Mouse (Mus musculus): ENCODE measurements around the gene Kdm5c. TPM values are rescaled to one million over a fixed set of nuclear protein-coding genes. Genes with fewer than 3 reads are reported as not detected.
"Not testable (repeated sequence)": the region's sequence is repeated elsewhere in the genome, so short reads cannot be mapped to it uniquely, and the experiment has no call there.

Gene Kdm5c
- 32.3 and 35.7 TPM in 2 replicates for total RNA-seq (2015; ENCODE audit: low replicate concordance)
- 51.4 and 66.9 TPM in 2 replicates for total RNA-seq (2017; ENCODE audit: low replicate concordance)

DNA sequence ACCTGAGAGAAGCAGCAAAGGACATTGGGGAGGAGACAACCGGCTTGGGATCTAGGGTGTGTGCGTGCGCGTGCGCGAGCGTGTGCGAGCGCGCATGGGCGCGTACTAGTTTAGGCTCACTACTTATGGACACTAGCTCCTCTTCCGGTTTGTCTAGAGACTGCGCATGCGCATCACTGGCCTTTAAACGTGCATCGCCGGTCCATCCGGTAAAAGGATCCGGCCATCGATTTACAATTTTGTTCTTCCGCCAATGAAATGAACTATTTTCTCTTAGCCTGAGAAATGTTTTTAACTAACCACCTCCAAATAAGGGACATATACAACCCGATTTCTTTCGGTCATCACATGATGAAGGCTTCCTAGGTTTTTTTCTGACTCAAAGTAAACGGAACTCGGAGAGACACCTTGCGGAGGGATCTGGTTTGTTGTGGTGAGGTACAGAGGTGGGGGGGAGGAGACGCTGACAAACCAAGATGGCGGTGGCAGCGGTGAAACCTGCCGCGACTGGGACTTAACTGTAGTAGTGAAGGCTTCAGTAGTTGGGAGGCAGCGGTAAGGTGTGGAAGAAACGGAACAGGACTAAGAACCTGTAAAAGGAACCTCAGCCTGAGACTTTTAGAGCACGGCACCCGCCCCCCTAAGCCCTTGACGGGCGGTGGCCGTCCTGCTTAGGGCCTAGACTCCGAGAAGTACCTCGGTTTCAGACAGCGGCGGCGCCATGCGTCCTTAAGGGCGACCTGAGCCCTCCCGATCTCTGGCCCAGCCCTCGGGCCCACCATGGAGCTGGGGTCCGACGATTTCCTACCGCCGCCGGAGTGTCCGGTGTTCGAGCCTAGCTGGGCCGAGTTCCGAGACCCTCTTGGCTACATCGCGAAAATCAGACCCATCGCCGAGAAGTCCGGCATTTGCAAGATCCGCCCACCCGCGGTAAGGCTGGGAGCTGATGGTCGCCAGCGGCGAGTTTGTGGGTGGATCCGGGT is at the start of gene Kdm5c:
TSS of gene Kdm5c (plus strand) at position 240 of the 983 bp plus-strand sequence.
- peak; percentile 92 for ATAC-seq (replicated peaks; ENCODE audit: low FRiP score, poor library complexity, severe bottlenecking)

GRCm38 (mm10) chrX:152187151-152187550 is 45.7 kb upstream of the Kdm5c start:
- ATAC-seq (replicated peaks; ENCODE audit: low FRiP score, poor library complexity, severe bottlenecking), result no peak

DNA sequence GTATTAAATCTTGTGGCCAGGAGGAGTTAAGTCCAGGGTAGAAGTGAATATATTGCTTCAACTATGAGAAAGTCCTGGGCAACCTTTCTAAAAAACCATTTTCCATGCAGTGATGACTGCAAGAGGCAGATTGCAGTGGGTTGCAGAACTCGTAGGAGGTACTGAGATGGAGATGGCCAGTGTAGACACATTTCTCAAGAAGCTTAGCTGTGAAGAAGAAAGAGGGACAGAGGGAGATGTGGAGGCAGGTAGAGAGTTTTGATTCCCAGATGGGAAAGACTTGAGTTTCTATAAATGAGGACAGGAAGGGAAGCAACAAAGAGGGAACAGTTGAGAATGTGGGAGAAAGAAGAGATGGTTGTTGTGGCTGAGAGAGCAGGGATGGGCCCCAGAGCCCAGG is 41.6 kb upstream of the Kdm5c start:
- ATAC-seq (replicated peaks; ENCODE audit: low FRiP score, poor library complexity, severe bottlenecking), result no peak

DNA sequence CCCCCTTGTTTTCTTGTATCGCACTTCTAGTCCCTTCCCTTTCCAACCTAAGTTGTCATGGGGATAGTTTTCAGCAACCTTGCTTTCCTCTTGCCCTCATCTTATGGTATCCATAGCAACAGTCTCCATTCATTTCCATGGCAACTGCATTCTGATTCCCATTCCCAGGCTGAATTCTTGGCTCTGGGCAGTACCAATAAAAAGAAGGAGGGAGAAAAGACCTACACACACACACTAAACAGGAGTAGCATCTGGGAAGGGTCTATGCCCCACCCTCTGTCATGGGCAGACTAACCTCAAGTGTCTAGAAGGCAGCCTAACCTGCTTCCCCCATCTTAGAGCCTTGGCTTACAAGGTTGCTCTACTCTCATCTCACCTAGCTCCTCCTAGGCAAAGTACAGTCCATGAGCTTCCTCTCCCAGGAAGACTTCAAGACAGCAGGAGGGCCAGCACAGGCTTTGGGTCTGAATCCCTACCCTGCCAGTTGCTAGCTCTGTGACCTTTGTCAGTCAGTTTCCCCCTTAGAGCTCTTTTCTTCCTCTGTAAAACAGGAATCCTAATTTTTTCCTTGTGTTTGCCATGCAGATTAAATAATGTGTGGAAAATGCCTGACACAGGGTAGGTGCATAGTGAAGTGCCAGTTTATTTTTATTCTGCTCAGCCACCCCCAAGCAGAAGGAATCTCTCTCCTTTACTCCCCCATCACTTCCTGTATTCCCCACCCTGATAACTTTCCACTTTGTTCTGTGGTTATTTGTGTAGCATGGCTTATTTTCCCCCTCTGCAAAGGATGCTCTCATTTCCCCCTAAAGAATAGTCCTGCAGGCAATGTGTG is 34.8 kb upstream of the Kdm5c start:
- ATAC-seq (replicated peaks; ENCODE audit: low FRiP score, poor library complexity, severe bottlenecking), result no peak

DNA sequence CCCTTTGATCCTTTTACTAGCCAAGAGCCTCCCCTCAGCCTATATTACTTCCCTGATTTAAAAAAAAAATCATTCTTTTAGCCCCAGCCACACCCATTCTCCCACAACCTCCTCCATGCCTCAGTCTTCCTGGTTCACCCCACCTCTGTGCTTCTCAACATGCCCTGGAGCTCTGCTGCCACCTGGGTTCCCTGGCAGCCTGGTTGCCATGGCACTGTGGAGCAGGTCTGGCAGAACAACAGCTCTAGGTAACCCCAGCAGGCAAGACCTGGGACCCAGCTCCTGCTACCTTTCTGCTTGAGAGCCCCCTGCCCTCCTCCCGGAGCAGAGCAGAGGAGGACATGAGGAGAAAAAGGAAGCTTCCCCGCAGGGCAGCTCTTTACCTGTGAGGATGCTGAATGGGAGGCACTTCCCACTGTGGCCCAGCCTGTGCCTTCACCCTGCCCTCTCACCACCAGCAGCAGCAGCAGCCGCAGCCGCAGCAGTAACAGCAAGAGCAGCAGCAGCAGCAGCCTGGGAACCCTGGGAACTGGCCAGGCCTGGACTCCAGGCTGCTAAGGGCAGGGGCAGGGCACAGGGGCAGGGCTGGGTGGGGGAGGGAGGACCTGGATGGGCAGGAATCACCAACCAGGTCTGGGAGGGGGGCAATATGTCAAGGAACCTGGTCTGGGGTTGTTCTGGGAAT is 30.9 kb upstream of the Kdm5c start:
- ATAC-seq (replicated peaks; ENCODE audit: low FRiP score, poor library complexity, severe bottlenecking), result no peak

DNA sequence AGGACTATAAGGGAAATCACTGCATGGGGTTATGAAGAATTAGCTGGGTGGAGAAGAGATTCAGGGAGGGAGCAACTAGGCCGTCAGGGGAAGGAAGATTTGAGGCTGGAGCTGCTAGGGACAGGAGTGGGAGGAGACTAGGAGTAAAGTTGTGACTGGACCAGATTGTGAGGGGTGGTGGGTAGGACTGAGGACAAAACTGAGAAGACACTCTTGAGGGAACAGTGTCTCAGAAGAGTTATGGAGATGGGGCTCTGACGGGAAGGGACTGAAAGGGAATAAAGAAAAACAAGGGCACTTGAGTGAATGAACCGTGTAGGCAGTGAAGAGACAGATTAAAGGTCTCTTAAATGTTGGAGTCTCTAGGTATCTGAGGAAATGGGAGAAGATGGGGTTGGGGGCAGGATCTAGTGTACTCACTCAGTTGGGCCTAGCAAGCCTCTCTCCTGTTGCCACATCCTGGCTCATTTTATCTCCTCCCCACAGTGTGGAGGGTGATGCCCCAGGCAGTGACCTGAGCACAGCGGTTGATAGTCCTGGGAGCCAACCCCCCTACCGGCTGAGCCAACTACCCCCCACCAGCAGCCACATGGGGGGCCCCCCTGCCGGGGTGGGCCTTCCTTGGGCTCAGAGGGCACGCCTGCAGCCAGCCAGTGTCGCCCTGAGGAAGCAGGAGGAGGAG is 30.3 kb upstream of the Kdm5c start:
- no peak for ATAC-seq (replicated peaks; ENCODE audit: low FRiP score, poor library complexity, severe bottlenecking)

GRCm38 (mm10) chrX:152203247-152203646 is 29.6 kb upstream of the Kdm5c start:
- ATAC-seq (replicated peaks; ENCODE audit: low FRiP score, poor library complexity, severe bottlenecking), result no peak

DNA sequence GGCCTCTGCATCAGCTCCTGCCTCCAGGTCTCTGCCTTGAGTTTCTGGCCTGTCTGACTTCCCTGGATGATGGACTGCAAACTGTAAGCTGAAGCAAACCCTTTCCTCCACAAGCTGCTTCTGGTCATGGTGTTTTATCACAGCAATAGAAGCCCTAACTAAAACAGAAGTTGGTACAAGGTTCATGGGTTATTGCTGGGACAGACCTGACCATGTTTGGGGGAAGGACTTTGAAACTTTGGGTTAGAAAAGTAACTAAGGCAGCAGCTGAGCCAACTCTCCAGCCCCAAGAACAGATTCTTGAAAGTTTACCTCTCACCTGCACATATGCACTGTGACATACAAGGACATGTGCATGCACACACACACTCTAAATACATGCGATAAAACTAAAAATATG is 27.3 kb upstream of the Kdm5c start:
- ATAC-seq (replicated peaks; ENCODE audit: low FRiP score, poor library complexity, severe bottlenecking), result no peak

DNA sequence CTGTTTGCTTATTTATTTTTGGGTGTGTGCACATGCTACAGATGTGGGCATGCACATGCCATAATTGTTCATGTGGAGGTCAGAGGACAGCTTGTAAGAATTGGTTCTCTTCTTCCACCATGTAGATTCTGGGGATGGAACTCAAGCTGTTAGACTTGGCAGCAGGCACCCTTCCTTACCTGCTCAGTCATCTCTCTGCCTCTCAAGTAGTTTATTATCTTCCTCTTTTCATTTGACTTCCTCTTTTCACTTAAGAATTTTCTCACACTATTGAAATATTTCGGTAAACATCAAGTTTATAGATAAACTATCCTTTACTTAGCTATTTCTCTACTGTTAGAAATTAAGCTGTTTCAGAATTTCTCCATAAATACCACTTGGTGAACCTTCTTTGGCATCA is 18.1 kb upstream of the Kdm5c start:
- no peak for ATAC-seq (replicated peaks; ENCODE audit: low FRiP score, poor library complexity, severe bottlenecking)

- ATAC-seq (replicated peaks; ENCODE audit: low FRiP score, poor library complexity, severe bottlenecking), result no peak
These were observed 14.3 kb upstream of the Kdm5c start for GRCm38 (mm10) chrX:152218529-152218928.

- ATAC-seq (replicated peaks; ENCODE audit: low FRiP score, poor library complexity, severe bottlenecking), result no peak
These were observed 11.1 kb upstream of the Kdm5c start for GRCm38 (mm10) chrX:152221721-152222120.

DNA sequence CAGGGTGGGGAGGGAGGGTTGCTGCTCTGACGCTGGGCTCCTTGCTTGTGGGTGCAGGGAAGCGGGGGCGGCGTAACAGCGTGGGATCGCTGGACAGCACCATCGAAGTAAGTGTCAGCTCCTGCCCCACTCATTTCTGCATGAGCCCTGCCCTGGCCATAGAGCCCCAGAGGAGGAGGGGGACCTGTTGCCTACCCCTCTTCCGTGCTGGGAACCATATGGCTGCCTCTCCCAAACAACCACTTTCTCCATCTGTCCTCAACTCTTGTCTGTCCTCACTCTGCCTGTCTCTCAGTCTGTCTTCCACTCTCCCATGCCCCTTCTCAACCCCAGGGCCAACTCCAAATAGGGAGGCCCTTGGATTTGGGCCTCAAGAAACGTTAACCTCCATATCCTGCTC is 10.6 kb upstream of the Kdm5c start:
- no peak for ATAC-seq (replicated peaks; ENCODE audit: low FRiP score, poor library complexity, severe bottlenecking)

DNA sequence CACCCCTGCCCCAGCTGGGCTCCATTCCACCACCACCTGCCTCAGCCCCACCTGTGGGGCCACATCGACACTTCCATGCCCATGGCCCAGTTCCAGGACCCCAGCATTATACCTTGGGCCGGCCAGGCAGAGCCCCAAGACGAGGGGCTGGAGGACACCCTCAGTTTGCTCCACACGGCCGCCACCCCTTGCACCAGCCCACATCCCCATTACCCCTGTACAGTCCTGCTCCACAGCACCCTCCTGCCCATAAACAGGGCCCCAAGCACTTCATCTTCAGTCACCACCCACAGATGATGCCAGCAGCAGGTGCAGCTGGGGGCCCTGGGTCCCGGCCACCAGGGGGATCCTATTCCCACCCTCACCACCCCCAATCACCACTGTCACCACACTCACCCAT is 9.5 kb upstream of the Kdm5c start:
- no peak for ATAC-seq (replicated peaks; ENCODE audit: low FRiP score, poor library complexity, severe bottlenecking)

DNA sequence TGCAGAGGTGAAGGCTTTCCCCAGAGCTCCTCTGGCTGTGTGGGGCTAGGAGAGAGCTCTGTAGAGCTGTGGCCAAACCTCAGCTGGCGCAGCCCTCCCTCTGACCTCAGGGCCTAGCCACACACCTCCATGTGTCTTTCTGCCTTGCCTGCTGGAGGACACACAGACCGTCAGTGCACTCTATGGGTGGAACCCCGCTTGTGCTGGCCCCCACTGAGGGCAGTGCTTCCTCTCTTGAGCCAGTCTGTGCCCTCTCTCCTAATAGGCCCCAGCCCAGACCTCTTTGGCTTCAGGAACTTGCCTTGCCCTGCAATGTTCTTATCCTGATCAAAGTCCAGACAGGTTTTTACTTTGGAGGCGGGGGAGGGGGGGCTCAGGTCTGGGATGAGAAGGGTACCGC is 8.5 kb upstream of the Kdm5c start:
- ATAC-seq (replicated peaks; ENCODE audit: low FRiP score, poor library complexity, severe bottlenecking), result no peak

GRCm38 (mm10) chrX:152234125-152234524 is 1.3 kb downstream of the Kdm5c start:
- ATAC-seq (replicated peaks; ENCODE audit: low FRiP score, poor library complexity, severe bottlenecking), result no peak

DNA sequence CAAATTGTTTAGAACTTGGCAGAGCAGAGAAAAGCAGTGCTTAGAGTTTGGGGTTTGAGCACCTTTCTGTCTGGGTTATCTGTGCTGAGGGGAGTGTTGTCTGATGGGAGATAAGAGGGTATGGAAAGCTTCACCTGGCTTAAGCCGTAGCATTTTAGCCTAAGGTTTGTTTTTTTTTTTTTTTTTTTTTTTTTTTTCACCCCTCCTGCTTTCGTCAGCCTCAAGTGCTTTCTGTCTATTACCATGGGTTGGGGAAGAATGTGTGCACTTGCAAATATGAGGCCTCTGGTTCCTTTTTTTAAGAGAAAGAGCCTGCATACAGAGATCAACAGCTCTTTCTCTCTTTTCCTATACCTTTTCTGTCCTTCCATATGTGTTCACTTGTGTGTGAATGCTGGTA is 2.9 kb downstream of the Kdm5c start:
- no peak for ATAC-seq (replicated peaks; ENCODE audit: low FRiP score, poor library complexity, severe bottlenecking)

DNA sequence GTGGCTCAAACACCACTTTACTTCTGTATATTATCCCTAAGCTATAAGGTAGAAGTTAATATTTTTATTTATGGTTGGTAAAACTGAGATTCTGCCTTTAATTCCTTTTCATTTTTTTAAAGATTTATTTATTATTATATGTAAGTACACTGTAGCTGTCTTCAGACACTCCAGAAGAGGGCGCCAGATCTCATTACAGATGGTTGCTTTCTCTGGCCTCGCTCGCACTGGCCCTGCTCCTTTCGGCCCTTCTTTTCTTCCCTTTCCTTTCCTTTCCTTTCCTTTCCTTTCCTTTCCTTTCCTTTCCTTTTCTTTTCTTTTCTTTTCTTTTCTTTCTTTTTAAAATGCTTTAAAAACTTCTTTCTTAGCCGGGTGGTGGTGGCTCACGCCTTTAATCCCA is 10.3 kb downstream of the Kdm5c start:
- not testable (repeated sequence) for ATAC-seq (replicated peaks; ENCODE audit: low FRiP score, poor library complexity, severe bottlenecking)

- peak; percentile 81 for ATAC-seq (replicated peaks; ENCODE audit: low FRiP score, poor library complexity, severe bottlenecking)
These were observed 11.8 kb downstream of the Kdm5c start for GRCm38 (mm10) chrX:152244492-152245189.

- ATAC-seq (replicated peaks; ENCODE audit: low FRiP score, poor library complexity, severe bottlenecking), result no peak
These were observed 38.4 kb downstream of the Kdm5c start for GRCm38 (mm10) chrX:152271189-152271588.

Measured in erythroid progenitor cell, adult 5-6 weeks (primary cell).